Mouse (Mus musculus) G1E (cell line): ENCODE measurements at regions not wholly inside any gene's neighbourhood (a gene's known extent, or its start where the extent isn't known, plus 50 kb on each side); places are given as distances from the start of the nearest gene placed in this dataset.

Source experiments
- CTCF ChIP-seq: IDR thresholded peaks from 2 replicates; pipeline ENCODE4 v1.5.1; 2012; ENCODE audit warnings: low read depth, low read length, inconsistent platforms, mixed read lengths
- GATA1 ChIP-seq: IDR thresholded peaks from 2 replicates; pipeline ENCODE4 v1.6.1; 2012; ENCODE audit warnings: borderline replicate concordance, low read length, inconsistent platforms, mixed read lengths
- TAL1 ChIP-seq: conservative IDR thresholded peaks from 2 replicates; pipeline ENCODE4 v1.6.1; 2012; ENCODE audit warnings: low read depth, low read length, inconsistent platforms, mixed read lengths

GRCm38 (mm10) chr9:115465326-115465725 is 155.1 kb upstream of the Stt3b start:
- no peak for TF ChIP-seq TAL1
- TF ChIP-seq CTCF: no peak
- TF ChIP-seq GATA1: no peak
